Mouse (Mus musculus): ENCODE results near the gene Npas3. TPM values are rescaled to one million over a fixed set of nuclear protein-coding genes. Genes with fewer than 3 reads are reported as not detected.

The Npas3 gene
- polyA plus RNA-seq, 1 experiment from 2014 or later: 31.3 TPM

DNA sequence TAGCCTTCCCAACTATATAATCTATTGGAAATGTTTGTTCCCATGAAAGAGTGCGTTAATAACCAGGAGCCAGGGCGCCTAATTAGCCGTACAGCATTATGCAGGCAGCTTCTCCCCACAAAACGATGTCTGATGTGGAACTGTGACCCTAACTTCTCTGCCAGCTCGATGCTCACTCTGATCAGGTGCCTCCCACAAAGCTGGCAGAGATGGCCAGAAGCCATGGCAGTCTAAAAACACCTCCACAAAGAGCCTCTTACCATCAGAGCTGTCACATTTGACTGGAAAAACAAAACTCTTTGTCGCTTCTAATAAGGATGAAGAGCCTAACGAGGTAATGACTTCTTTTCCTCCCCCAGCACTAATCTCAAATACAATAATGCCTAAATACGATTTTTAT is 845.3 kb downstream of the Npas3 start:
- no peak for ATAC-seq (replicated peaks)
- WGBS: 48% methylated on average over 8 of the region's 8 CpGs
- Histone ChIP-seq H3K4me2 (no peak overlapping the region), H3K9me3 (no peaks in the 10 kb centered on the region), H3K9ac (no peak overlapping the region), H3K27me3 (replicated peaks) (0 out of 2 replicates have a peak, but pooled peaks cover 5% of the 10 kb centered on the region), H3K27ac (no peak overlapping the region), H3K4me1 (peaks cover 8% of the 10 kb centered on the region; the same call in 1 of the 2 replicates), H3K36me3 (replicated peaks) (no peaks in the 10 kb centered on the region), H3K4me3 (no peak overlapping the region)

DNA sequence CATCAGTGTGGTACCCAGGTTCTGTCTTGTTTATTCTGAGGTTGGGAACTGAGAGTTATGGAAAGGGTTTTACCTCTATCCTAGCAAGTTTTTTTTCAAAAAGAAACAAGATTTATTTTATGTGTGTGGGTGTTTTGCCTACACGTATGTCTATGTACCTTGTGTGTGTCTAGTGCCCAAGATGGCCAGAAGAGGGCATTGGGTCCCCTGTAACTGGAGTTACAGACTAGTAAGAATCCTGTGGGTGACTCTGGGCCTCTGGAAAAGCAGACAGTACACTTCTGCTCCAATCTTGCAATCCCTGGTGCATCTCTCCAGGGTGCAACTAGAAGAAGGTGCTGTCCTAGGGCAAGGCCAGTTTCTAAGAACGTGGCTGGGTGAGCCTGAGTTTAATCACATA is 848.0 kb downstream of the Npas3 start:
- 81% methylated on average over 2 of the region's 2 CpGs for WGBS
- H3K36me3 ChIP-seq (replicated peaks): no peaks in the 10 kb centered on the region

DNA sequence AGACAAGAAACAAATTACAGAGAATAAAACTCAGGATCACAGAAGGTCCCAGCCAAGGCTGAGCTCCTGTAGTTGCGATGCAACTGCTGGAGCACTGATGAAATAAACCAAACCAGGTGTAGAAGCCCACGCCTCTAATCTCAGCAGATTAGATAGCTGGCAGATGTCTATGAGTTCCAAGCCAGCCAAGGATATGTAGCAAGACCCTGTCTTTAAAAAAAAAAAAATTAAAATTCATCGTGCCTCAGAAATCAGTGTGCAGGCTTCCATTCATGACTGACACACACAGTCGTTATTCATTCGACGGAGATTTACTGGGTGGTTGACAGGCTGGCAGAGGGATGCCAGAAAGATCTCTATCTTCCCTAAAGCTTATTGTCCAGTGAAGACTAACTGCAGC is 849.7 kb downstream of the Npas3 start:
- Histone ChIP-seq H3K36me3 (replicated peaks) (no peaks in the 10 kb centered on the region), H3K4me2 (no peak overlapping the region), H3K27me3 (replicated peaks) (0 out of 2 replicates have a peak, but pooled peaks cover 5% of the 10 kb centered on the region), H3K4me1 (peaks cover 8% of the 10 kb centered on the region; the same call in 1 of the 2 replicates), H3K9ac (no peak overlapping the region), H3K9me3 (no peaks in the 10 kb centered on the region), H3K27ac (no peak overlapping the region), H3K4me3 (no peak overlapping the region)
- 61% methylated on average over 6 of the region's 6 CpGs for WGBS
- no peak for ATAC-seq (replicated peaks)

More for the DNA sequence above, 848.0 kb downstream of the Npas3 start:
- no peaks in the 10 kb centered on the region for H3K9me3 ChIP-seq
- H3K4me2 ChIP-seq: no peak overlapping the region
- H3K4me3 ChIP-seq: no peak overlapping the region
- no peak overlapping the region for H3K9ac ChIP-seq
- ATAC-seq (replicated peaks): no peak
- H3K4me1 ChIP-seq: peaks cover 8% of the 10 kb centered on the region; the same call in 1 of the 2 replicates
- H3K27me3 ChIP-seq (replicated peaks): 0 out of 2 replicates have a peak, but pooled peaks cover 5% of the 10 kb centered on the region
- H3K27ac ChIP-seq: no peak overlapping the region

DNA sequence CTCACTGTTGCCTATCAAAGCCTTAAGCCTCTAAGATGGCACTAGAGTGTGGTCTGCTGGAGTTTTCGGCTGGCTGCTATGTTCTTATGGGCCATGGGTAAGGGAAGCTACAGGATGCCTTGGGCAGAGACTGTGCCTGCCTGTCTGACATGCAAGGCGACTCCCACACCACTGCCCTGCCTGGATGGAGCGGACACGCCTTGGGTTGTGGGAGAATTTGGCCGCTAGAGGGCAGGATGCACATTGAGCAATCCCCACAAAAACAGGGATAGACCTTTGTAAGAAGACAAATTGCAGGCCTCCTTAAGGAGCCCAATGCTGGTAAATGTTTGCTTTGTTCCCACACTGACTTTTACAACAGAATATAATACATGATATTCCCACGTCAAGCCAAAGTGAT is 850.3 kb downstream of the Npas3 start:
- no peak for ATAC-seq (replicated peaks)
- H3K36me3 ChIP-seq (replicated peaks): no peaks in the 10 kb centered on the region
- no peak overlapping the region for H3K4me3 ChIP-seq
- H3K4me1 ChIP-seq: peaks cover 6% of the 10 kb centered on the region; the same call in 1 of the 2 replicates
- no peak overlapping the region for H3K9ac ChIP-seq
- H3K9me3 ChIP-seq: no peaks in the 10 kb centered on the region
- H3K27me3 ChIP-seq (replicated peaks): 0 out of 2 replicates have a peak, but pooled peaks cover 5% of the 10 kb centered on the region
- H3K4me2 ChIP-seq: no peak overlapping the region
- H3K27ac ChIP-seq: no peak overlapping the region
- WGBS: 19% methylated on average over 6 of the region's 6 CpGs

DNA sequence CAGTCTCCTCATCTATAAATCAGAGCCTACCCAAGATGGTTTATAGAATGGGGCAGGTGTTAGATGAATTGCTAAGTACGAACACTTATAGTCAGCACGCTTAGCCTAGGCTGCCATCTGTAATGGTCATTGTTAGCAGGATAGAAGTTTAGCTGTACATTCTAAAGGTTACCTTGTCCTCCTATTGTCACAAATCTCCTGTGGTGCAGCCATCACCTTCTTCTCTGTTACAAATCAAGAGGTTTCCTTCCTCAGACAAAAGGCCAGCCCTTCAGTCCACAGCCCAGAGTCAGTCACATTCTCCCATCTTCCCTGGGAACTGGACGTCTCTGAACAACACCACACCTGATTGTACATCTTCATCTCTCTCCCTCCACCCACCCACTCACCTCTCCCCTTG is 851.0 kb downstream of the Npas3 start:
- Histone ChIP-seq H3K9ac (no peak overlapping the region), H3K36me3 (replicated peaks) (no peaks in the 10 kb centered on the region), H3K4me2 (no peak overlapping the region), H3K4me3 (no peak overlapping the region), H3K9me3 (no peaks in the 10 kb centered on the region), H3K27ac (no peak overlapping the region), H3K4me1 (no peaks in the 10 kb centered on the region), H3K27me3 (replicated peaks) (0 out of 2 replicates have a peak, but pooled peaks cover 4% of the 10 kb centered on the region)
- no peak for ATAC-seq (replicated peaks)
- WGBS: 94% methylated on average over 3 of the region's 3 CpGs

DNA sequence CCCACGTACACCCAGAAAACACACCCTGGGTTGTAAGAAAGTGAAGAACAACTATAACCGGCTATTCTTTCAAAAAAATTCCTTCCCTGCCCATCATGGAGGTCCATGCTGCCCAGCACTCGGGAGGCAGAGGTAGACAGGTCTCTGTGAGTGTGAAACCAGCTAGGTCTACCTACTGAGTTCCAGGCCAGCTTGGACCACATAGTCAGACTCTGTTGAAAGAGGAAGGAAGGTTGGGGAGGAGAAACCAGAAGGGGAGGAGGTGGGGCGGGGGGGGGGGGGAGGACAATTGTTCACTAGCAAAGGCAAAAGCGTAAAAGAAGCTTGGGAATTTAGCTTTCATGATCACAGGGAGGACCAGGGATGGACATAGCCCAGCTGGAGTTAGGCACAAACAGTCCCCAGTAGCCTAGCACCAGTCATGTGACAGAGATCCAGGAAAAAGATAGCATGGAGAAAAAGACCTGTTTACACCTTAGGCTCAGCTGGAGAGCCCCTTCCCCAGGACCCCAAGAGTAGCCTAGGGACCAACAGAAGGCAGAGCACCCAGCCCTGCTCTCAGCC is 852.9 kb downstream of the Npas3 start:
- no peak overlapping the region for H3K27ac ChIP-seq
- H3K36me3 ChIP-seq (replicated peaks): no peaks in the 10 kb centered on the region
- no peaks in the 10 kb centered on the region for H3K27me3 ChIP-seq (replicated peaks)
- H3K9ac ChIP-seq: no peak overlapping the region
- 74% methylated on average over 4 of the region's 5 CpGs for WGBS
- no peak overlapping the region for H3K4me2 ChIP-seq
- ATAC-seq (replicated peaks): no peak
- H3K4me1 ChIP-seq: no peaks in the 10 kb centered on the region
- H3K4me3 ChIP-seq: no peak overlapping the region
- no peaks in the 10 kb centered on the region for H3K9me3 ChIP-seq

DNA sequence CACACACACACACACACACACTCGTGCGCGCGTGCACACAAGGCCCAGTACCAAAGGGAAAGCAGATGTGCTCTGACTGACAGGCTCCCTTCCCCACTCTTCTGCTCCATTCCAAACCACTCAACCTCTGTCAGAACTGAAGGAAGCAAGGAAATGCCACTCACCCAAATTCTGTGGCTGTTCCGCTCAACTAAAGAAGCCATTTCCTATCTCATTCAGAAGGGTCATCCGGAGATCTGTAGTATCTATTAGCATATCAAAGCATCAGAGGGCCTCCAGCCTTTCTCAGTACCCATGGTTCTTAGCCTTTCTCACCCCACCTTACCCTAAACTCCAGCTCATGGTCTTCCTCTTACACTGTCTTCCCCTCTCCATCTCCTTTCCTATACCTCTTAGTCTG is 854.0 kb downstream of the Npas3 start:
- H3K27ac ChIP-seq: no peak overlapping the region
- no peaks in the 10 kb centered on the region for H3K36me3 ChIP-seq (replicated peaks)
- no peak for ATAC-seq (replicated peaks)
- H3K4me1 ChIP-seq: no peaks in the 10 kb centered on the region
- no peaks in the 10 kb centered on the region for H3K27me3 ChIP-seq (replicated peaks)
- 65% methylated on average over 6 of the region's 6 CpGs for WGBS
- no peaks in the 10 kb centered on the region for H3K9me3 ChIP-seq
- no peak overlapping the region for H3K4me2 ChIP-seq
- H3K9ac ChIP-seq: no peak overlapping the region
- no peak overlapping the region for H3K4me3 ChIP-seq

DNA sequence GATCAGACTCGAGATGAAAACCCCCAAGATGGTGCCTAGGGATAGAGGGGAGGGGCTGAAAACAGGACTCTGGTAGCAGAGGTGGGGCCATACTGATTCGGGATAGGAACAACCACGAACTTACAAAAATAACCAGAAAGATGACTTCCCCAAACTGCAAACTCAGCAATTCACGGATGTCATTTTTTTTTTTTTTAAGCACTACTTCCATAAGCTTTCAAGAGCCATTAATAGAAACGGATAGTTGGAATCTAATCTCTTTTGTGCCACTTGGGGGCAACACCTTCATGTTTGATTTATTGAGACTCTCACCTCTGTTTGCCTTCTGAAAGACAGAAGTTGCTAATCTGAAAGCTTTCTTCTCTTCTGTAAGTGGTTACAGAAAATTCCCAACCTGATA is 857.1 kb downstream of the Npas3 start:
- Histone ChIP-seq H3K4me2 (no peak overlapping the region), H3K9ac (no peak overlapping the region), H3K4me3 (no peak overlapping the region), H3K36me3 (replicated peaks) (no peaks in the 10 kb centered on the region), H3K9me3 (no peaks in the 10 kb centered on the region), H3K27ac (no peak overlapping the region), H3K27me3 (replicated peaks) (no peaks in the 10 kb centered on the region), H3K4me1 (no peaks in the 10 kb centered on the region)
- no peak for ATAC-seq (replicated peaks)
- WGBS: 55% methylated on average over 5 of the region's 5 CpGs

DNA sequence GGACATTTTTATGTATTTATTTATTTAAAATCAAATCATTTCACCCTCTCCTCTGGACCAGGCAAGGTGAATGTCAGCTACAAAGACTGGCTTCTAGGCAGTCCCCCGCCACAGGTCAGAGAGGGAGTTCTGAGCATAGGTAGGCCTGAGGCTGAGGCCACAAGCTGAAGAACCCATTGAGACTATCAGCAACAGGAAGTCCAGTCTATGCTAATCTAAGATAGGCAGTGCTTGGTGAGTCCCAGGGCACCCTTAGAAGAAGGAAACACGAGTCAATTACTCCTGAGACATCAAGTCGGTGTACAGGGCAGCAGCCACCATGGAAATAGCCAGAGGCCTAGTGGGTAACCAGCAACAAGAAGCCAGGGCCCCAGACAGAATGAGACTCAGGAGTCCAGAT is 857.5 kb downstream of the Npas3 start:
- Histone ChIP-seq H3K4me2 (no peak overlapping the region), H3K27ac (no peak overlapping the region)

DNA sequence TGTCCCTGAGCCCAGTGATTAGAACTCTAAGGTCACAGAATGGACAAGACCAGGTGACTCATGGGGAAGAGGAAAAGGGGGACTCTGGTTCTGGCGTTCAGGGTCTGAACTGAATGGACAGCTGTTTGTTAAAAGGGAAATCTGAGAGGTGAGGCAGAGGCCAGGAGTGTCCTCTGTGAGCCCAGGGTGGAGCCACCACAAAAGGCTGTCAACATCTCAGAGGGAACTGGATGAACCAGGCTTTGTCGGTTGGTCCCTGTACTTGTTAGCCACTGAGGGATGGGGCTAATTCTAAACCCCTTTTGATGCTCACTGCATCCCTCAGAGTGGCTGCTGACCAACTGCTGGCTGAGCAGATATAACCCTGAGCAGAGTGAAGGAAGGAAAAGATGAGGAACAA is 861.9 kb downstream of the Npas3 start:
- WGBS: 29% methylated on average over 2 of the region's 2 CpGs
- no peak overlapping the region for H3K4me2 ChIP-seq
- ATAC-seq (replicated peaks): no peak
- H3K9me3 ChIP-seq: no peaks in the 10 kb centered on the region
- H3K27ac ChIP-seq: no peak overlapping the region
- H3K27me3 ChIP-seq (replicated peaks): no peaks in the 10 kb centered on the region
- H3K36me3 ChIP-seq (replicated peaks): no peaks in the 10 kb centered on the region
- H3K4me3 ChIP-seq: no peak overlapping the region
- no peak overlapping the region for H3K9ac ChIP-seq
- no peaks in the 10 kb centered on the region for H3K4me1 ChIP-seq

More for the DNA sequence above, 857.5 kb downstream of the Npas3 start:
- WGBS: 90% methylated on average over 3 of the region's 3 CpGs
- Histone ChIP-seq H3K4me3 (no peak overlapping the region), H3K9me3 (no peaks in the 10 kb centered on the region), H3K27me3 (replicated peaks) (no peaks in the 10 kb centered on the region), H3K36me3 (replicated peaks) (no peaks in the 10 kb centered on the region), H3K4me1 (no peaks in the 10 kb centered on the region), H3K9ac (no peak overlapping the region)
- no peak for ATAC-seq (replicated peaks)

DNA sequence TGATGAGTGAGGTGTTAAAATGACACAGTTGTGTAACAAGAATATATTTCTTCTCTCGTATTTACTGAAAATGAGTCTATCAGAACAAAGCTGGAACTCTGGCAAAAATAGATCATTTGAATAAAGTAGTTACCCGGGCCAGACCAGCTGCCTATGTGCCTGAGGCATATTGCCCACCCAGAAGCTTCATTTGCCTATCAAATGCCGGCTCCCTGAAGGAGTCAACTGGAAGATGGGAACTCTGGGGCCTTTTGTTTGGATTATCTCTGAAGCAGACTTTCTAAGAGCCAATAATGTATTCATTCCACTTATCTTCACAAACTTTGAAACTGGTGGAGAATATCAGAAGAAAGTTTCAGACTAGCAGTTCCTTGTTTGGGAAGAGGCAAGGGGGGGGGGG is 862.5 kb downstream of the Npas3 start:
- Histone ChIP-seq H3K4me2 (no peak overlapping the region), H3K4me1 (no peaks in the 10 kb centered on the region), H3K27me3 (replicated peaks) (no peaks in the 10 kb centered on the region), H3K27ac (no peak overlapping the region), H3K9ac (no peak overlapping the region), H3K36me3 (replicated peaks) (no peaks in the 10 kb centered on the region), H3K9me3 (no peaks in the 10 kb centered on the region), H3K4me3 (no peak overlapping the region)
- no peak for ATAC-seq (replicated peaks)
- 17% methylated on average over 3 of the region's 3 CpGs for WGBS

DNA sequence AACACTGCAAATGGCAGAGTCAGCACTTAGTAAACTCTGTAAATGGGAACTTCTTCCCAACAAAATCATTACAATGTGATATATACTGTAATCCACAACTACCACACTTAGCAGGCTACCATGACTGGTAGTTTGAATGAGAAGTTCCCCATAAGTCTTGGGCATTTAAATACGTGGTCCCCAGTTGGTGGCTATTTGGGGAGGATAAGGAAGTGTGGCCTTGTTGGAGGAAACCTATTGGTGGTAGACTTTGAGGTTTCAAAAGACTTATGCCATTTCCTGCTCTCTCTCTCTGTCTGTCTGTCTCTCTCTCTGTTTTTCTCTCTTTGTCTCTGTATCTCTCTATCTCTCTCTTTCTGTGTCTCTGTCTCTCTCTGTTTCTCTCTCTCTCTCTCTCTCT is 871.9 kb downstream of the Npas3 start:
- H3K4me1 ChIP-seq: peaks cover 8% of the 10 kb centered on the region; the same call in 1 of the 2 replicates
- H3K9me3 ChIP-seq: no peaks in the 10 kb centered on the region
- H3K4me3 ChIP-seq: no peak overlapping the region
- H3K36me3 ChIP-seq (replicated peaks): no peaks in the 10 kb centered on the region
- WGBS: 70% methylated on average over 1 of the region's 1 CpGs
- no peak overlapping the region for H3K27ac ChIP-seq
- no peak for ATAC-seq (replicated peaks)
- no peak overlapping the region for H3K9ac ChIP-seq
- no peak overlapping the region for H3K4me2 ChIP-seq
- no peaks in the 10 kb centered on the region for H3K27me3 ChIP-seq (replicated peaks)

DNA sequence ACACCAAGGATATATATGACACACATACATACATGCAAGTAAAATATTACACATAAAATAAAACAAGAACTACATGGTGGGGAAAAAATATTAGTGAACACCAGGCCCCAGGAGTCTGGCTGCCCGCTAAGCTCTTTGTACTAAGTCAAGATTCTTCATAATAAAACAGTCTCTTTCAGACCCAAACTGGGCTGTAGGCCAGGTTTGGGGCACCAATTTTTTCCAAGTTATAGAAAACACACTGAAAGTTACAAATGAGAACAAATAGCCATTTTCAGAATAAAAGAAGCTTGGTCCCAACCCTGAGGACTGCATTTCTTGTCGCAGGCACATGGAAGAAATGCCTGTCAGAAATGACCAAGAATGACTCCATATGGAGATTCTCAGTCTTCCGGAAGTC is 872.8 kb downstream of the Npas3 start:
- Histone ChIP-seq H3K4me3 (no peak overlapping the region), H3K4me2 (no peak overlapping the region), H3K27me3 (replicated peaks) (no peaks in the 10 kb centered on the region), H3K36me3 (replicated peaks) (no peaks in the 10 kb centered on the region), H3K4me1 (peaks cover 8% of the 10 kb centered on the region; the same call in 1 of the 2 replicates), H3K9ac (no peak overlapping the region), H3K9me3 (no peaks in the 10 kb centered on the region), H3K27ac (no peak overlapping the region)
- 66% methylated on average over 3 of the region's 3 CpGs for WGBS
- ATAC-seq (replicated peaks): no peak

Data from midbrain, embryonic 15.5 days (tissue).